Mouse (Mus musculus) stomach, postnatal 0 days (tissue): ENCODE data around the gene Exoc8. TPM values are rescaled to one million over a fixed set of nuclear protein-coding genes. Genes with fewer than 3 reads are reported as not detected.

Experiments
- ATAC-seq: fragments of 200-750 bp; cut with Nextera tagmentation; 2 replicates; pipeline ENCODE4 v1.8.0; 2017; ENCODE audit not compliant: low FRiP score, low TSS enrichment
- DNase-seq: peaks from one replicate; pipeline ENCODE4 v3.0.0-alpha.2; 2016; ENCODE audit warnings: low spot score
- H3K27ac ChIP-seq: fragments of 300-500 bp; sonication (generic); replicated peaks from 2 replicates; pipeline ENCODE4 v1.5.1; 2014; ENCODE audit warnings: mild to moderate bottlenecking, control low read depth
- H3K27me3 ChIP-seq: fragments of 300-500 bp; sonication (generic); 2 replicates; pipeline ENCODE4 v1.6.1; 2014; ENCODE audit warnings: low read length; ENCODE audit not compliant: control insufficient read depth, insufficient read depth
- H3K36me3 ChIP-seq: fragments of 300-500 bp; sonication (generic); 2 replicates; pipeline ENCODE4 v1.6.1; 2014; ENCODE audit warnings: low read length, mixed read lengths; ENCODE audit not compliant: control insufficient read depth, insufficient read depth
- H3K4me1 ChIP-seq: fragments of 300-500 bp; sonication (generic); replicated peaks from 2 replicates; pipeline ENCODE4 v1.6.1; 2014; ENCODE audit warnings: antibody characterized with exemption; ENCODE audit not compliant: control insufficient read depth, insufficient read depth
- H3K4me2 ChIP-seq: fragments of 300-500 bp; sonication (generic); replicated peaks from 2 replicates; pipeline ENCODE4 v1.6.1; 2014; ENCODE audit warnings: low read depth, mild to moderate bottlenecking, control low read depth, moderate library complexity
- H3K4me3 ChIP-seq: fragments of 300-500 bp; sonication (generic); 2 replicates; pipeline ENCODE4 v1.5.1; 2014; ENCODE audit warnings: low read depth, low read length, control low read depth
- H3K9ac ChIP-seq: fragments of 300-500 bp; sonication (generic); 2 replicates; pipeline ENCODE4 v1.6.1; 2014; ENCODE audit warnings: mild to moderate bottlenecking, low read length, control low read depth, mixed read lengths
- H3K9me3 ChIP-seq: fragments of 300-500 bp; sonication (generic); 2 replicates; pipeline ENCODE4 v1.6.1; 2016; ENCODE audit warnings: low read length; ENCODE audit not compliant: control insufficient read depth
- CTCF ChIP-seq: IDR thresholded peaks from 2 replicates; pipeline ENCODE4 v1.5.1; 2016; ENCODE audit warnings: antibody characterized with exemption, low read depth, mild to moderate bottlenecking, moderate library complexity
- EP300 ChIP-seq: optimal IDR thresholded peaks from 2 replicates; pipeline ENCODE3; 2016; ENCODE audit warnings: antibody characterized with exemption
- WGBS: fragments of 180-500 bp; shearing (Covaris S2); extraction: QIAGEN DNeasy Blood & Tissue Kit; methylation state at CpG from one replicate; pipeline ENCODE4 v1.1.7; 2014; 5-methylcytosine and 5-hydroxymethylcytosine counted together
- polyA plus RNA-seq: library from polyadenylated mRNA; unstranded; fragments of >200 nt; fragmentation: Nextera tagmentation; extraction: Ambion mirVana; gene quantifications from 2 replicates; pipeline ENCODE4 v1.2.1, GENCODE M21; 2015

The Exoc8 gene
- polyA plus RNA-seq, 1 experiment from 2014 or later: 4.9 TPM

GRCm38 (mm10) chr8:124898251-124898905 lies 873 bp upstream of the Exoc8 start:
- WGBS: 3% methylated on average over 31 of the region's 31 CpGs
- no peak for ATAC-seq
- peaks cover 29% of the 10 kb centered on the region for H3K36me3 ChIP-seq

GRCm38 (mm10) chr8:124896632-124897385 lies 696 bp downstream of the Exoc8 start:
- Histone ChIP-seq H3K4me3 (peak overlapping the region; percentile 86), H3K9me3 (no peaks in the 10 kb centered on the region), H3K27me3 (no peaks in the 10 kb centered on the region), H3K4me1 (peaks cover 14% of the 10 kb centered on the region; the same call in 1 of the 2 replicates), H3K4me2 (peak overlapping the region; percentile 98), H3K9ac (peak overlapping the region; percentile 87), H3K36me3 (peaks cover 14% of the 10 kb centered on the region), H3K27ac (peak overlapping the region; percentile 90)
- ATAC-seq (peak; percentile 73), DNase-seq (peak; percentile 87)
- WGBS: 1% methylated on average over 55 of the region's 60 CpGs
- TF ChIP-seq EP300 (no peak), CTCF (peak; percentile 79)

More at GRCm38 (mm10) chr8:124898251-124898905, 873 bp upstream of the Exoc8 start:
- TF ChIP-seq EP300 (no peak), CTCF (no peak)
- Histone ChIP-seq H3K9me3 (no peaks in the 10 kb centered on the region), H3K4me2 (peak overlapping the region; percentile 98), H3K4me1 (peaks cover 14% of the 10 kb centered on the region; the same call in 1 of the 2 replicates), H3K27me3 (no peaks in the 10 kb centered on the region), H3K27ac (peak overlapping the region; percentile 86), H3K4me3 (peak overlapping the region; percentile 86), H3K9ac (peak overlapping the region; percentile 87)
- no peak for DNase-seq

- TF ChIP-seq EP300 (no peak), CTCF (0 out of 2 replicates have a peak, but pooled peaks have one; percentile 1)
- peak; percentile 38 for DNase-seq
- peak overlapping the region; percentile 90 for H3K27ac ChIP-seq
- WGBS: 54% methylated on average over 26 of the region's 26 CpGs
- ATAC-seq: peak; percentile 59
- H3K27me3 ChIP-seq: no peaks in the 10 kb centered on the region
- H3K9me3 ChIP-seq: no peaks in the 10 kb centered on the region
- peak overlapping the region; percentile 98 for H3K4me2 ChIP-seq
- peak overlapping the region; percentile 87; the same call in 1 of the 2 replicates for H3K9ac ChIP-seq
- H3K4me3 ChIP-seq: peak overlapping the region; percentile 86
- H3K36me3 ChIP-seq: peaks cover 10% of the 10 kb centered on the region
- peaks cover 14% of the 10 kb centered on the region; the same call in 1 of the 2 replicates for H3K4me1 ChIP-seq
These were observed 1.4 kb downstream of the Exoc8 start for GRCm38 (mm10) chr8:124896010-124896631.

- Histone ChIP-seq H3K4me1 (peaks cover 7% of the 10 kb centered on the region; the same call in 1 of the 2 replicates), H3K9ac (no peak overlapping the region), H3K36me3 (peaks cover 14% of the 10 kb centered on the region), H3K4me2 (no peak overlapping the region), H3K4me3 (no peak overlapping the region), H3K9me3 (no peaks in the 10 kb centered on the region), H3K27me3 (no peaks in the 10 kb centered on the region), H3K27ac (no peak overlapping the region)
- no peak for TF ChIP-seq EP300
- TF ChIP-seq CTCF: no peak
- WGBS: 59% methylated on average over 3 of the region's 3 CpGs
- no peak for ATAC-seq
- DNase-seq: no peak
These were observed 4.9 kb downstream of the Exoc8 start for GRCm38 (mm10) chr8:124892596-124892995.

GRCm38 (mm10) chr8:124888385-124888784 lies 9.1 kb downstream of the Exoc8 start:
- no peak for ATAC-seq
- WGBS: 96% methylated on average over 5 of the region's 5 CpGs

More at GRCm38 (mm10) chr8:124888385-124888784, 9.1 kb downstream of the Exoc8 start:
- TF ChIP-seq EP300 (no peak), CTCF (peak; percentile 34)
- no peak overlapping the region for H3K4me2 ChIP-seq
- DNase-seq: no peak
- no peak overlapping the region for H3K4me3 ChIP-seq
- H3K4me1 ChIP-seq: no peaks in the 10 kb centered on the region
- H3K9ac ChIP-seq: no peak overlapping the region
- no peaks in the 10 kb centered on the region for H3K9me3 ChIP-seq
- H3K27ac ChIP-seq: no peak overlapping the region
- peaks cover 34% of the 10 kb centered on the region for H3K36me3 ChIP-seq
- no peaks in the 10 kb centered on the region for H3K27me3 ChIP-seq
